Mouse (Mus musculus) heart, adult 2 months (tissue): ENCODE data around the gene Tln2. TPM values are rescaled to one million over a fixed set of nuclear protein-coding genes. Genes with fewer than 3 reads are reported as not detected.
"Not testable (repeated sequence)": the region's sequence is repeated elsewhere in the genome, so short reads cannot be mapped to it uniquely, and the experiment has no call there.

Experiments
- DNase-seq, 2 experiments: peaks; one replicate each; pipeline ENCODE4 v3.0.0; 2021
- H3K27ac ChIP-seq: fragments of 200-600 bp; 2 replicates; pipeline ENCODE4 v1.8.1; 2022
- H3K27me3 ChIP-seq: fragments of 200-500 bp; 2 replicates; pipeline ENCODE4 v1.6.1; 2012; ENCODE audit warnings: mild to moderate bottlenecking, low read length, inconsistent platforms, mixed read lengths; ENCODE audit not compliant: control insufficient read depth, insufficient read depth
- H3K36me3 ChIP-seq: fragments of 200-500 bp; 2 replicates; pipeline ENCODE4 v1.6.1; 2012; ENCODE audit warnings: low read length, inconsistent platforms; ENCODE audit not compliant: control insufficient read depth, insufficient read depth
- H3K4me1 ChIP-seq: fragments of 200-500 bp; 2 replicates; pipeline ENCODE4 v1.6.1; 2011; ENCODE audit warnings: low read length; ENCODE audit not compliant: control insufficient read depth, insufficient read depth
- H3K4me3 ChIP-seq: fragments of 200-600 bp; 2 replicates; pipeline ENCODE4 v1.8.1; 2022
- H3K79me2 ChIP-seq: fragments of 200-500 bp; replicated peaks from 2 replicates; pipeline ENCODE4 v1.6.1; 2012; ENCODE audit warnings: mild to moderate bottlenecking, inconsistent platforms, low read length, moderate library complexity, mixed read lengths; ENCODE audit not compliant: control insufficient read depth, insufficient read depth
- H3K9ac ChIP-seq: fragments of 200-500 bp; 2 replicates; pipeline ENCODE4 v1.6.1; 2012; ENCODE audit warnings: low read depth, mild to moderate bottlenecking, control low read depth, inconsistent platforms, low read length, mixed read lengths
- CTCF ChIP-seq: fragments of 200-600 bp; IDR thresholded peaks from 2 replicates; pipeline ENCODE4 v1.8.1; 2022; ENCODE audit warnings: antibody characterized with exemption, mild to moderate bottlenecking, moderate library complexity
- EP300 ChIP-seq: fragments of 200-500 bp; IDR thresholded peaks from 2 replicates; pipeline ENCODE4 v1.6.1; 2011; ENCODE audit warnings: low read depth, low read length, control low read depth; ENCODE audit not compliant: insufficient read depth
- POLR2A ChIP-seq: fragments of 200-500 bp; IDR thresholded peaks from 2 replicates; pipeline ENCODE4 v1.6.1; 2011; ENCODE audit warnings: mild to moderate bottlenecking, low read depth, low read length, control low read depth; ENCODE audit not compliant: insufficient read depth
- WGBS: fragments of 180-500 bp; shearing (Covaris S2); methylation state at CpG from one replicate; pipeline ENCODE4 v1.1.7; 2018; 5-methylcytosine and 5-hydroxymethylcytosine counted together
- intact Hi-C: fragments of 180-260 bp; cut with DNase I; formaldehyde crosslinking; loops from one replicate; pipeline ENCODE4 v1.15.1; 2025
- polyA plus RNA-seq: library from polyadenylated mRNA; depleted of rRNA; stranded (reverse); fragments of >200 nt; gene quantifications from 2 replicates; pipeline ENCODE4 v1.2.3, GENCODE M21; 2012
- total RNA-seq, 2 experiments: library from RNA; stranded (reverse); gene quantifications; 2 replicates each; pipeline ENCODE4 v1.2.3; 2021

Tln2 gene
- total and polyA plus RNA-seq, 3 experiments: 20.1 to 78.2 (median 67.1) TPM

GRCm38 (mm10) chr9:67281812-67282211, 277.7 kb downstream of the Tln2 start:
- intact Hi-C loops: no loop called here
- WGBS: 89% methylated on average over 6 of the region's 6 CpGs
- DNase-seq: no peak
- Histone ChIP-seq H3K36me3 (no peaks in the 10 kb centered on the region), H3K9ac (no peak overlapping the region), H3K27ac (no peak overlapping the region), H3K4me3 (no peak overlapping the region), H3K79me2 (no peaks in the 10 kb centered on the region), H3K4me1 (no peaks in the 10 kb centered on the region), H3K27me3 (no peaks in the 10 kb centered on the region)
- no peak for TF ChIP-seq EP300
- TF ChIP-seq CTCF: no peak
- TF ChIP-seq POLR2A: no peak

GRCm38 (mm10) chr9:67280311-67280710, 279.2 kb downstream of the Tln2 start:
- H3K9ac ChIP-seq, H3K79me2 ChIP-seq, H3K4me1 ChIP-seq, H3K36me3 ChIP-seq, H3K4me3 ChIP-seq, H3K27me3 ChIP-seq, DNase-seq, H3K27ac ChIP-seq, intact Hi-C loops: not testable (repeated sequence)

- no peaks in the 10 kb centered on the region for H3K4me1 ChIP-seq
- intact Hi-C loops: no loop called here
- H3K27me3 ChIP-seq: no peaks in the 10 kb centered on the region
- H3K27ac ChIP-seq: no peak overlapping the region
- no peak for DNase-seq
- H3K4me3 ChIP-seq: no peak overlapping the region
- TF ChIP-seq POLR2A (no peak), CTCF (no peak), EP300 (no peak)
- WGBS: 65% methylated on average over 6 of the region's 6 CpGs
- no peak overlapping the region for H3K9ac ChIP-seq
- no peaks in the 10 kb centered on the region for H3K36me3 ChIP-seq
- H3K79me2 ChIP-seq: no peaks in the 10 kb centered on the region
These were observed 283.1 kb downstream of the Tln2 start for GRCm38 (mm10) chr9:67276446-67276845.

- Histone ChIP-seq H3K9ac (no peak overlapping the region), H3K27ac (no peak overlapping the region), H3K4me1 (peaks cover 6% of the 10 kb centered on the region), H3K27me3 (no peaks in the 10 kb centered on the region), H3K79me2 (no peaks in the 10 kb centered on the region), H3K36me3 (no peaks in the 10 kb centered on the region), H3K4me3 (no peak overlapping the region)
- no peak for DNase-seq
- 38% methylated on average over 3 of the region's 3 CpGs for WGBS
- peak; percentile 75 for TF ChIP-seq CTCF
- no peak for TF ChIP-seq POLR2A
- peak; percentile 69; the same call in 1 of the 2 replicates for TF ChIP-seq EP300
- intact Hi-C loops: loop anchor here (2.0 to 5.0 kb wide), 4 partner anchors 23 to 273 kb away; no protein-coding TSS in a partner anchor
These were observed 285.2 kb downstream of the Tln2 start for GRCm38 (mm10) chr9:67274296-67274695.

GRCm38 (mm10) chr9:67273362-67273761, 286.1 kb downstream of the Tln2 start:
- no peak overlapping the region for H3K27ac ChIP-seq
- H3K4me1 ChIP-seq: peaks cover 9% of the 10 kb centered on the region
- intact Hi-C loops: loop anchor here (5.0 kb wide), 1 partner anchor 231 kb away; no protein-coding TSS in a partner anchor
- no peak overlapping the region for H3K9ac ChIP-seq
- no peaks in the 10 kb centered on the region for H3K79me2 ChIP-seq
- TF ChIP-seq CTCF (peak; percentile 63), EP300 (no peak)
- no peak for DNase-seq
- no peaks in the 10 kb centered on the region for H3K27me3 ChIP-seq
- H3K36me3 ChIP-seq: no peaks in the 10 kb centered on the region
- H3K4me3 ChIP-seq: no peak overlapping the region

GRCm38 (mm10) chr9:67270734-67271133, 288.8 kb downstream of the Tln2 start:
- no peak for DNase-seq
- TF ChIP-seq POLR2A (no peak), EP300 (no peak), CTCF (no peak)
- no peak overlapping the region for H3K4me3 ChIP-seq
- 16% methylated on average over 7 of the region's 7 CpGs for WGBS
- H3K36me3 ChIP-seq: no peaks in the 10 kb centered on the region
- peaks cover 9% of the 10 kb centered on the region for H3K4me1 ChIP-seq
- no peak overlapping the region for H3K9ac ChIP-seq
- intact Hi-C loops: loop anchor here (5.0 kb wide), 1 partner anchor 228 kb away; no protein-coding TSS in a partner anchor
- no peaks in the 10 kb centered on the region for H3K79me2 ChIP-seq
- H3K27ac ChIP-seq: no peak overlapping the region
- H3K27me3 ChIP-seq: no peaks in the 10 kb centered on the region
